Mouse (Mus musculus): ENCODE data around the gene Usp32. TPM values are rescaled to one million over a fixed set of nuclear protein-coding genes. Genes with fewer than 3 reads are reported as not detected.

Usp32 gene
- polyA plus RNA-seq, 1 experiment: 2.8 TPM

GRCm38 (mm10) chr11:84945841-84946240 is 194.1 kb downstream of the Usp32 start:
- H3K36me3 ChIP-seq (ENCODE audit: control insufficient read depth, insufficient read depth, low read length): no peaks in the 10 kb centered on the region
- 17% methylated on average over 3 of the region's 3 CpGs for WGBS
- no peaks in the 10 kb centered on the region for H3K27me3 ChIP-seq (ENCODE audit: control insufficient read depth, insufficient read depth, low read length)
- TF ChIP-seq CTCF (IDR thresholded peaks at IDR 0.05; ENCODE audit: extremely low read depth, insufficient read length, insufficient replicate concordance, low read depth, low read length) (no peak), POLR2A (IDR thresholded peaks at IDR 0.05; ENCODE audit: low read depth, low read length) (no peak)
- H3K4me1 ChIP-seq (ENCODE audit: control insufficient read depth, insufficient read depth, insufficient read length, low read length): peaks cover 32% of the 10 kb centered on the region
- H3K4me3 ChIP-seq (ENCODE audit: low read depth, low read length): no peak overlapping the region
- peak overlapping the region; percentile 46 for H3K27ac ChIP-seq (ENCODE audit: insufficient read depth, low read depth, low read length)

- no peak overlapping the region for H3K27ac ChIP-seq (ENCODE audit: insufficient read depth, low read depth, low read length)
- H3K36me3 ChIP-seq (ENCODE audit: control insufficient read depth, insufficient read depth, low read length): no peaks in the 10 kb centered on the region
- H3K4me1 ChIP-seq (ENCODE audit: control insufficient read depth, insufficient read depth, insufficient read length, low read length): peaks cover 32% of the 10 kb centered on the region
- 22% methylated on average over 12 of the region's 12 CpGs for WGBS
- H3K27me3 ChIP-seq (ENCODE audit: control insufficient read depth, insufficient read depth, low read length): no peaks in the 10 kb centered on the region
- no peak overlapping the region for H3K4me3 ChIP-seq (ENCODE audit: low read depth, low read length)
- TF ChIP-seq CTCF (IDR thresholded peaks at IDR 0.05; ENCODE audit: extremely low read depth, insufficient read length, insufficient replicate concordance, low read depth, low read length) (no peak), POLR2A (IDR thresholded peaks at IDR 0.05; ENCODE audit: low read depth, low read length) (no peak)
Measured at GRCm38 (mm10) chr11:84944639-84945435, 195.1 kb downstream of the Usp32 start.

GRCm38 (mm10) chr11:84943948-84944347 is 196.0 kb downstream of the Usp32 start:
- Histone ChIP-seq H3K27ac (ENCODE audit: insufficient read depth, low read depth, low read length) (no peak overlapping the region), H3K36me3 (ENCODE audit: control insufficient read depth, insufficient read depth, low read length) (no peaks in the 10 kb centered on the region), H3K27me3 (ENCODE audit: control insufficient read depth, insufficient read depth, low read length) (no peaks in the 10 kb centered on the region), H3K4me3 (ENCODE audit: low read depth, low read length) (no peak overlapping the region), H3K4me1 (ENCODE audit: control insufficient read depth, insufficient read depth, insufficient read length, low read length) (peaks cover 26% of the 10 kb centered on the region)
- WGBS: 2% methylated on average over 15 of the region's 15 CpGs
- TF ChIP-seq CTCF (IDR thresholded peaks at IDR 0.05; ENCODE audit: extremely low read depth, insufficient read length, insufficient replicate concordance, low read depth, low read length) (peak; percentile 16; the same call in 1 of the 2 replicates), POLR2A (IDR thresholded peaks at IDR 0.05; ENCODE audit: low read depth, low read length) (no peak)

- peaks cover 13% of the 10 kb centered on the region for H3K4me1 ChIP-seq (ENCODE audit: control insufficient read depth, insufficient read depth, insufficient read length, low read length)
- no peak for TF ChIP-seq POLR2A (IDR thresholded peaks at IDR 0.05; ENCODE audit: low read depth, low read length)
- no peak overlapping the region for H3K4me3 ChIP-seq (ENCODE audit: low read depth, low read length)
- H3K27me3 ChIP-seq (ENCODE audit: control insufficient read depth, insufficient read depth, low read length): no peaks in the 10 kb centered on the region
- H3K36me3 ChIP-seq (ENCODE audit: control insufficient read depth, insufficient read depth, low read length): no peaks in the 10 kb centered on the region
- no peak overlapping the region for H3K27ac ChIP-seq (ENCODE audit: insufficient read depth, low read depth, low read length)
- 78% methylated on average over 10 of the region's 10 CpGs for WGBS
Measured at GRCm38 (mm10) chr11:84940140-84940539, 199.8 kb downstream of the Usp32 start.

- H3K27ac ChIP-seq (ENCODE audit: insufficient read depth, low read depth, low read length): no peak overlapping the region
- H3K27me3 ChIP-seq (ENCODE audit: control insufficient read depth, insufficient read depth, low read length): no peaks in the 10 kb centered on the region
- TF ChIP-seq CTCF (IDR thresholded peaks at IDR 0.05; ENCODE audit: extremely low read depth, insufficient read length, insufficient replicate concordance, low read depth, low read length) (no peak), POLR2A (IDR thresholded peaks at IDR 0.05; ENCODE audit: low read depth, low read length) (no peak)
- H3K4me3 ChIP-seq (ENCODE audit: low read depth, low read length): no peak overlapping the region
- H3K36me3 ChIP-seq (ENCODE audit: control insufficient read depth, insufficient read depth, low read length): no peaks in the 10 kb centered on the region
- peaks cover 15% of the 10 kb centered on the region for H3K4me1 ChIP-seq (ENCODE audit: control insufficient read depth, insufficient read depth, insufficient read length, low read length)
- WGBS: 63% methylated on average over 8 of the region's 8 CpGs
Measured at GRCm38 (mm10) chr11:84939508-84940053, 200.4 kb downstream of the Usp32 start.

Other genes starting within 250 kb of the Usp32 start
- 3.3 and 4.3 TPM in 2 replicates for gene Znhit3, start 223.8 kb downstream of the Usp32 start, polyA plus RNA-seq (2012; rRNA removed)
- 13.9 and 46.7 TPM in 2 replicates for gene Car4, start 182.4 kb downstream of the Usp32 start, polyA plus RNA-seq (2012; rRNA removed)
- not detected in 2 replicates for gene 1700125H20Rik, start 30.2 kb upstream of the Usp32 start, polyA plus RNA-seq (2012; rRNA removed)
- 3.6 and 4.7 TPM in 2 replicates for gene Appbp2, start 95.0 kb upstream of the Usp32 start, polyA plus RNA-seq (2012; rRNA removed)
- gene Ppm1d, start 171.1 kb upstream of the Usp32 start, polyA plus RNA-seq (2012; rRNA removed): 1.5 and 2.6 TPM in 2 replicates
- 13.2 and 32.1 TPM in 2 replicates for gene Bcas3, start 213.0 kb upstream of the Usp32 start, polyA plus RNA-seq (2012; rRNA removed)

Measured in small intestine, adult 2 months (tissue).